9 mouse cellular contexts compared by ENCODE assay signal in genomic region chr9:118478839-118479507, GRCm38 (mm10). TPM values are rescaled to one million over a fixed set of nuclear protein-coding genes. Genes with fewer than 3 reads are reported as not detected.
A peak's percentile ranks its signal among the peaks of the same experiment; 100 is the strongest.
DNase-seq lines count a peak whose midpoint lies in the region; ATAC-seq lines count a peak whose summit lies in the region.
"Had no signal": no experiment of that assay in that cellular context is flagged by ENCODE, and none has a peak within 500 bp of the region (broad histone marks: within the 10 kb centered on the region; RNA-seq: fewer than 3 reads in every experiment).

No protein-coding gene starts in this region.

- no peak for ATAC-seq in embryonic facial prominence, embryonic 13.5 days (ENCODE audit: insufficient number of reproducible peaks, insufficient read depth, low FRiP score, low TSS enrichment, low read depth)
- peak; percentile 58; the same call in 1 of the 2 replicates for ATAC-seq in stomach, embryonic 16.5 days (ENCODE audit: insufficient read depth, low FRiP score)

- peak; percentile 47 for DNase-seq in kidney, adult 18-20 months
- DNase-seq in kidney, adult 11 months: no peak
- DNase-seq in adrenal gland, adult 2 months: peak; percentile 63
- peak; percentile 53 for DNase-seq in induced T-regulatory cell, adult 2 months (ENCODE audit: low read depth)
- peak; percentile 29 for DNase-seq in lung, postnatal 14 days
- no peak for DNase-seq in left cerebral cortex, adult 11 months (ENCODE audit: low spot score)

- H3K9me3 ChIP-seq in embryonic facial prominence, embryonic 13.5 days: no peaks in the 10 kb centered on the region
- no peaks in the 10 kb centered on the region for H3K9me3 ChIP-seq in stomach, embryonic 16.5 days (replicated peaks; ENCODE audit: control insufficient read depth, low read length)

- peaks cover 36% of the 10 kb centered on the region for H3K4me1 ChIP-seq in embryonic facial prominence, embryonic 13.5 days
- H3K4me1 ChIP-seq in stomach, embryonic 16.5 days (ENCODE audit: control insufficient read depth, insufficient read depth, low read length): peaks cover 18% of the 10 kb centered on the region; the same call in 1 of the 2 replicates

- no peaks in the 10 kb centered on the region for H3K36me3 ChIP-seq in embryonic facial prominence, embryonic 13.5 days
- no peaks in the 10 kb centered on the region for H3K36me3 ChIP-seq in stomach, embryonic 16.5 days (ENCODE audit: control insufficient read depth, insufficient read depth, low read length)
- H3K36me3 ChIP-seq: G1E had no signal

- no peak overlapping the region for H3K27ac ChIP-seq in embryonic facial prominence, embryonic 13.5 days
- H3K27ac ChIP-seq in stomach, embryonic 16.5 days (ENCODE audit: low read length): no peak overlapping the region

- H3K4me2 ChIP-seq in embryonic facial prominence, embryonic 13.5 days: peak overlapping the region; percentile 67
- peak overlapping the region; percentile 65 for H3K4me2 ChIP-seq in stomach, embryonic 16.5 days (ENCODE audit: low read depth, low read length)

- WGBS in embryonic facial prominence, embryonic 13.5 days: 1% methylated on average over 84 of the region's 87 CpGs
- WGBS in stomach, embryonic 16.5 days: under 1% methylated on average over 80 of the region's 87 CpGs

- peaks cover 98% of the 10 kb centered on the region for H3K27me3 ChIP-seq in embryonic facial prominence, embryonic 13.5 days
- peaks cover 83% of the 10 kb centered on the region for H3K27me3 ChIP-seq in stomach, embryonic 16.5 days (ENCODE audit: control insufficient read depth, insufficient read depth, low read length)

- peak overlapping the region; percentile 46 for H3K4me3 ChIP-seq in embryonic facial prominence, embryonic 13.5 days
- peak overlapping the region; percentile 46 for H3K4me3 ChIP-seq in stomach, embryonic 16.5 days (replicated peaks; ENCODE audit: low read length)

- peak overlapping the region; percentile 36; the same call in 1 of the 2 replicates for H3K9ac ChIP-seq in embryonic facial prominence, embryonic 13.5 days
- 0 out of 2 replicates have a peak overlapping the region, but pooled peaks have one; percentile 18 for H3K9ac ChIP-seq in stomach, embryonic 16.5 days (ENCODE audit: low read length)

RNA-seq across cellular contexts. Expression of gene Eomes, which starts 1.0 kb away (rescaled TPM):
- total RNA-seq in adrenal gland, adult 2 months (2021): under 1 TPM; 0.17 to 0.37 TPM
- 0.29 and 0.31 TPM in 2 replicates for polyA plus RNA-seq in adrenal gland, adult 2 months (2012; rRNA removed)
- 0.10 and 0.20 TPM in 2 replicates for polyA plus RNA-seq in embryonic facial prominence, embryonic 13.5 days (2015; fragmentation: Nextera tagmentation; extraction: Ambion mirVana)
- 0.06 and 0.09 TPM in 2 replicates for polyA plus RNA-seq in stomach, embryonic 16.5 days (2015; fragmentation: Nextera tagmentation; extraction: Ambion mirVana)
- polyA plus RNA-seq: G1E had no signal

RNA-seq across cellular contexts. Expression of gene Golga4, which starts 27.1 kb away (rescaled TPM):
- total RNA-seq in adrenal gland, adult 2 months (2021): 100 to 1,000 TPM; 109 to 121 TPM
- 5.9 and 11.5 TPM in 2 replicates for polyA plus RNA-seq in adrenal gland, adult 2 months (2012; rRNA removed)
- 54.2 and 55.2 TPM in 2 replicates for polyA plus RNA-seq in embryonic facial prominence, embryonic 13.5 days (2015; fragmentation: Nextera tagmentation; extraction: Ambion mirVana)
- 48.8 and 50.6 TPM in 2 replicates for polyA plus RNA-seq in stomach, embryonic 16.5 days (2015; fragmentation: Nextera tagmentation; extraction: Ambion mirVana)

Comparison
In these comparisons a context has a peak if more than half of its experiments do, and no peak if none do; other contexts are left out.
1. DNase-seq: peak in kidney, adult 18-20 months (single experiment), adrenal gland, adult 2 months (single experiment), induced T-regulatory cell, adult 2 months (single experiment) and lung, postnatal 14 days (single experiment); none in kidney, adult 11 months (single experiment) and left cerebral cortex, adult 11 months (single experiment).